Mouse (Mus musculus): Measurements from ENCODE around the gene Fxr1. TPM values are rescaled to one million over a fixed set of nuclear protein-coding genes. Genes with fewer than 3 reads are reported as not detected.
"Not testable (repeated sequence)": the region's sequence is repeated elsewhere in the genome, so short reads cannot be mapped to it uniquely, and the experiment has no call there.

Gene Fxr1
- polyA plus RNA-seq, 1 experiment from 2014 or later: 27.4 TPM

DNA sequence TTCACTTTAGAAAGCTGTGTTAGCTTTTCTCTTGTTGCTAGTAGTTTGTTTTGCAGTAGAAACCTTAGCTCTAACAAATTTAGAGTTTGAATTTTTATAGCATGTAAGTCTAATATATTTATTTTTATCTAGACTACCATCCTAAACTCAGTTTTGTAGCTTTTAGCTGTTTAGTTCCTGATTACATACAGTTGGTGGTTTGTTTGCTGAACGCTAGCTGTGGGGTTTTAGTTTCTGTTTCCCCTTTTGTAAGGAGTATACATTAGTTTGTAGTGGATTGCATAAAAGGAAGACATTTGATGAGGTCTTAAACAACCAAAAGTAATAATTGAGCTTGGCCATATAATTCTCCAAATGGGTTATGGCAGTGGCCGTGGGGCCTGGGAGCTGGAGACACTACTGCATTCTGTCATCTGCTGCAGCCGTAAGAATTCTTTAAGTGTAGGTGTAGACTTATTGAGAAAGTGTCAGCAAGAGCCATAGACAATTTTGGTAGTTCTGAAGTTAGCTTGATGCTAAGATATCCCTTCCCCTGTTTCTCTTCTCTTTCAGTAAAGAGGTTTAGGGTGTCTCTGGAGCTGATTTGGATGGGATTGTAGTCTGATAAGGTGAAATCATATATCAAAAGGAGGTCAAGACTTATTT lies 14.1 kb downstream of the Fxr1 start:
- Histone ChIP-seq H3K27me3 (replicated peaks; ENCODE audit: control insufficient read depth, insufficient read depth, low read length) (no peaks in the 10 kb centered on the region), H3K9ac (ENCODE audit: low read depth, low read length) (no peak overlapping the region), H3K4me1 (replicated peaks; ENCODE audit: control insufficient read depth, insufficient read depth, low read length) (no peaks in the 10 kb centered on the region), H3K27ac (ENCODE audit: low read depth, low read length) (no peak overlapping the region), H3K36me3 (ENCODE audit: control insufficient read depth, insufficient read depth) (no peaks in the 10 kb centered on the region), H3K4me3 (ENCODE audit: low read depth, low read length) (no peak overlapping the region), H3K9me3 (ENCODE audit: control insufficient read depth) (no peaks in the 10 kb centered on the region), H3K4me2 (replicated peaks; ENCODE audit: low read depth) (no peak overlapping the region)
- no peak for ATAC-seq
- WGBS: 61% methylated on average over 3 of the region's 3 CpGs
- TF ChIP-seq CTCF (IDR thresholded peaks at IDR 0.05; ENCODE audit: low read depth): no peak

DNA sequence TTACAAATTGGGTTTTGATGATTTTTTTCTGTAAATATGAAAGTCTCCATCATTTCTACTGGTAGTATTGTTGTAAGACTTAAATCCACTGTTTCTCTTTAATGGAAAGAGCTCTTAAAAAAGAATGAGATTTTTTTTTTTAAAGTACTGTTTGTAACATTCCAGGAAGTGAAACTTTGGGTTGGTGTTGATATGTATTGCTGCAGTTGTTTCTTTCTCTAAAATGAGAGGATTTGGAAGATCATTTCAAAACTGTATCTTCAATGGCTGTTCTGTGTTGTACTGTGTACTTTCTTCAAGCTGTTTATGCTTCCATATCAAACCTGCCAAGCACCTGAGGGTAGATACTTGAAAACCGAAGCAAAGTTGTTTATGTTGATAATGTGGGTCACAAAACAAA lies 15.1 kb downstream of the Fxr1 start:
- ATAC-seq: no peak
- H3K27ac ChIP-seq (ENCODE audit: low read depth, low read length): no peak overlapping the region
- H3K36me3 ChIP-seq (ENCODE audit: control insufficient read depth, insufficient read depth): no peaks in the 10 kb centered on the region
- H3K9ac ChIP-seq (ENCODE audit: low read depth, low read length): no peak overlapping the region
- no peaks in the 10 kb centered on the region for H3K9me3 ChIP-seq (ENCODE audit: control insufficient read depth)
- H3K4me3 ChIP-seq (ENCODE audit: low read depth, low read length): no peak overlapping the region
- WGBS: 61% methylated on average over 1 of the region's 1 CpGs
- H3K27me3 ChIP-seq (replicated peaks; ENCODE audit: control insufficient read depth, insufficient read depth, low read length): no peaks in the 10 kb centered on the region
- no peak overlapping the region for H3K4me2 ChIP-seq (replicated peaks; ENCODE audit: low read depth)
- no peak for TF ChIP-seq CTCF (IDR thresholded peaks at IDR 0.05; ENCODE audit: low read depth)
- H3K4me1 ChIP-seq (replicated peaks; ENCODE audit: control insufficient read depth, insufficient read depth, low read length): no peaks in the 10 kb centered on the region

- H3K36me3 ChIP-seq (ENCODE audit: control insufficient read depth, insufficient read depth): 0 out of 2 replicates have a peak, but pooled peaks cover 5% of the 10 kb centered on the region
- no peak overlapping the region for H3K27ac ChIP-seq (ENCODE audit: low read depth, low read length)
- H3K9ac ChIP-seq (ENCODE audit: low read depth, low read length): no peak overlapping the region
- H3K9me3 ChIP-seq (ENCODE audit: control insufficient read depth): no peaks in the 10 kb centered on the region
- no peak for TF ChIP-seq CTCF (IDR thresholded peaks at IDR 0.05; ENCODE audit: low read depth)
- H3K4me1 ChIP-seq (replicated peaks; ENCODE audit: control insufficient read depth, insufficient read depth, low read length): no peaks in the 10 kb centered on the region
- no peaks in the 10 kb centered on the region for H3K27me3 ChIP-seq (replicated peaks; ENCODE audit: control insufficient read depth, insufficient read depth, low read length)
- WGBS: 90% methylated on average over 3 of the region's 3 CpGs
- no peak overlapping the region for H3K4me3 ChIP-seq (ENCODE audit: low read depth, low read length)
- no peak for ATAC-seq
- no peak overlapping the region for H3K4me2 ChIP-seq (replicated peaks; ENCODE audit: low read depth)
Measured at GRCm38 (mm10) chr3:34035706-34036105, 16.0 kb downstream of the Fxr1 start.

DNA sequence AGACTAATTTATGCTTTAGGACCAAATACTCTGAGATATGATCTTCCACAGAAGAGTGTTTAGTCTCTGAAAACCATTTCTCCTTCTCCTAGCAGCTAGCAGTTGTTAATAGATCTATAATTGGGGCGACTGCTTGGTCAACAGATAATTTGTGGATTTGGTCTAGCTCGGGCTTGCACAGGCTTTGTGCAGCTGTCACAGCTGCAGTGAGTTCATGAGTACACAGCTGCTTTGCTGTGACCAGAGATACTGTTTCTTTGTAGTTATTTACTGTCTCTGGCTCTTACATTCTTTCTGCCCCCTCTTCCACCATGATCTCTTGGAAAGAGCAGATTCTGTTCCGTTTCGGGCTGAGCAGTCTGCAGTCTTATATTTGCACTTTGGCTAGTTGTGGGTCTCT lies 22.2 kb downstream of the Fxr1 start:
- TF ChIP-seq CTCF (IDR thresholded peaks at IDR 0.05; ENCODE audit: low read depth): no peak
- WGBS: 89% methylated on average over 4 of the region's 4 CpGs

GRCm38 (mm10) chr3:34062352-34062751 lies 42.6 kb downstream of the Fxr1 start:
- 91% methylated on average over 2 of the region's 2 CpGs for WGBS
- no peaks in the 10 kb centered on the region for H3K4me1 ChIP-seq (replicated peaks; ENCODE audit: control insufficient read depth, insufficient read depth, low read length)
- no peak overlapping the region for H3K9ac ChIP-seq (ENCODE audit: low read depth, low read length)
- no peaks in the 10 kb centered on the region for H3K9me3 ChIP-seq (ENCODE audit: control insufficient read depth)
- ATAC-seq: no peak
- no peaks in the 10 kb centered on the region for H3K27me3 ChIP-seq (replicated peaks; ENCODE audit: control insufficient read depth, insufficient read depth, low read length)
- H3K4me3 ChIP-seq (ENCODE audit: low read depth, low read length): no peak overlapping the region
- H3K36me3 ChIP-seq (ENCODE audit: control insufficient read depth, insufficient read depth): peaks cover 34% of the 10 kb centered on the region
- TF ChIP-seq CTCF (IDR thresholded peaks at IDR 0.05; ENCODE audit: low read depth): no peak
- H3K4me2 ChIP-seq (replicated peaks; ENCODE audit: low read depth): no peak overlapping the region
- no peak overlapping the region for H3K27ac ChIP-seq (ENCODE audit: low read depth, low read length)

More for the DNA sequence above, 22.2 kb downstream of the Fxr1 start:
- peaks cover 16% of the 10 kb centered on the region; the same call in 1 of the 2 replicates for H3K36me3 ChIP-seq (ENCODE audit: control insufficient read depth, insufficient read depth)
- no peaks in the 10 kb centered on the region for H3K4me1 ChIP-seq (replicated peaks; ENCODE audit: control insufficient read depth, insufficient read depth, low read length)
- no peaks in the 10 kb centered on the region for H3K9me3 ChIP-seq (ENCODE audit: control insufficient read depth)
- no peak overlapping the region for H3K4me3 ChIP-seq (ENCODE audit: low read depth, low read length)
- H3K9ac ChIP-seq (ENCODE audit: low read depth, low read length): no peak overlapping the region
- no peak overlapping the region for H3K27ac ChIP-seq (ENCODE audit: low read depth, low read length)
- H3K4me2 ChIP-seq (replicated peaks; ENCODE audit: low read depth): no peak overlapping the region
- ATAC-seq: no peak
- no peaks in the 10 kb centered on the region for H3K27me3 ChIP-seq (replicated peaks; ENCODE audit: control insufficient read depth, insufficient read depth, low read length)

GRCm38 (mm10) chr3:34068943-34069342 lies 49.2 kb downstream of the Fxr1 start:
- not testable (repeated sequence) for H3K9ac ChIP-seq (ENCODE audit: low read depth, low read length); H3K9me3 ChIP-seq (ENCODE audit: control insufficient read depth); ATAC-seq; H3K27me3 ChIP-seq (replicated peaks; ENCODE audit: control insufficient read depth, insufficient read depth, low read length); H3K27ac ChIP-seq (ENCODE audit: low read depth, low read length); H3K4me3 ChIP-seq (ENCODE audit: low read depth, low read length); H3K4me1 ChIP-seq (replicated peaks; ENCODE audit: control insufficient read depth, insufficient read depth, low read length); H3K36me3 ChIP-seq (ENCODE audit: control insufficient read depth, insufficient read depth); H3K4me2 ChIP-seq (replicated peaks; ENCODE audit: low read depth)
- WGBS: 93% methylated on average over 7 of the region's 7 CpGs

DNA sequence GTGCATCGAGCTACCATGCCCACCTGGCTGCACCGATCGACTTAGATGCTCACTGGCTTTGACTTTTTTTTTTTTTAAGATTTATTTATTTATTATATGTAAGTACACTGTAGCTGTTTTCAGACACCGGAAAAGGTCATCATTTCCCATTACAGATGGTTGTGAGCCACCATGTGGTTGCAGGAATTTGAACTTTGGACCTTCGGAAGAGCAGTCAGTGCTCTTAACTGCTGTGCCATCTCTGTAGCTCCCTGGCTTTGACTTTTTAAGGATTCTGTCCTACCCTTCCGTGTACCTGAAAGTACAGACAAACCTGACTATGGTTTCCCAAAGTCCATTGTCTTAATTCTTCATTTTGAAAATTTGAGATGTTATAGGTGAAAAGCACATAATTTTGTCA lies 53.0 kb downstream of the Fxr1 start:
- H3K4me3 ChIP-seq (ENCODE audit: low read depth, low read length): no peak overlapping the region
- no peak overlapping the region for H3K27ac ChIP-seq (ENCODE audit: low read depth, low read length)
- no peaks in the 10 kb centered on the region for H3K4me1 ChIP-seq (replicated peaks; ENCODE audit: control insufficient read depth, insufficient read depth, low read length)
- no peak for ATAC-seq
- 85% methylated on average over 6 of the region's 6 CpGs for WGBS
- TF ChIP-seq CTCF (IDR thresholded peaks at IDR 0.05; ENCODE audit: low read depth): no peak
- H3K9me3 ChIP-seq (ENCODE audit: control insufficient read depth): no peaks in the 10 kb centered on the region
- no peaks in the 10 kb centered on the region for H3K27me3 ChIP-seq (replicated peaks; ENCODE audit: control insufficient read depth, insufficient read depth, low read length)
- H3K36me3 ChIP-seq (ENCODE audit: control insufficient read depth, insufficient read depth): peaks cover 11% of the 10 kb centered on the region
- H3K9ac ChIP-seq (ENCODE audit: low read depth, low read length): no peak overlapping the region
- no peak overlapping the region for H3K4me2 ChIP-seq (replicated peaks; ENCODE audit: low read depth)

Data from intestine, postnatal 0 days (tissue).